Mouse (Mus musculus) kidney, embryonic 16.5 days (tissue): ENCODE measurements at regions not wholly inside any gene's neighbourhood (a gene's known extent, or its start where the extent isn't known, plus 50 kb on each side); places are given as distances from the start of the nearest gene placed in this dataset.

ENCODE experiments used
- ATAC-seq: fragments of 200-750 bp; cut with Nextera tagmentation; 2 replicates; pipeline ENCODE4 v1.8.0; 2017; ENCODE audit warnings: moderate TSS enrichment; ENCODE audit not compliant: low FRiP score, low TSS enrichment
- H3K27ac ChIP-seq: fragments of 300-500 bp; sonication (generic); 2 replicates; pipeline ENCODE4 v1.5.1; 2014; ENCODE audit warnings: low read length
- H3K27me3 ChIP-seq: fragments of 300-500 bp; sonication (generic); 2 replicates; pipeline ENCODE4 v1.6.1; 2014; ENCODE audit warnings: low read length, control low read depth, mixed read lengths; ENCODE audit not compliant: insufficient read depth
- H3K36me3 ChIP-seq: fragments of 300-500 bp; sonication (generic); 2 replicates; pipeline ENCODE4 v1.6.1; 2014; ENCODE audit warnings: low read length, control low read depth, mixed read lengths; ENCODE audit not compliant: insufficient read depth
- H3K4me1 ChIP-seq: fragments of 300-500 bp; sonication (generic); 2 replicates; pipeline ENCODE4 v1.6.1; 2014; ENCODE audit warnings: low read length, control low read depth, mixed read lengths; ENCODE audit not compliant: insufficient read depth
- H3K4me2 ChIP-seq: fragments of 300-500 bp; sonication (generic); replicated peaks from 2 replicates; pipeline ENCODE4 v1.6.1; 2014; ENCODE audit warnings: low read depth, low read length
- H3K4me3 ChIP-seq: fragments of 300-500 bp; sonication (generic); 2 replicates; pipeline ENCODE4 v1.5.1; 2014; ENCODE audit warnings: mild to moderate bottlenecking, low read length
- H3K9ac ChIP-seq: fragments of 300-500 bp; sonication (generic); replicated peaks from 2 replicates; pipeline ENCODE4 v1.6.1; 2014; ENCODE audit warnings: low read length
- H3K9me3 ChIP-seq: fragments of 300-500 bp; sonication (generic); 2 replicates; pipeline ENCODE4 v1.6.1; 2016; ENCODE audit warnings: low read length, control low read depth
- WGBS: fragments of 180-500 bp; shearing (Covaris S2); extraction: QIAGEN DNeasy Blood & Tissue Kit; methylation state at CpG from one replicate; pipeline ENCODE4 v1.1.7; 2014; 5-methylcytosine and 5-hydroxymethylcytosine counted together

DNA sequence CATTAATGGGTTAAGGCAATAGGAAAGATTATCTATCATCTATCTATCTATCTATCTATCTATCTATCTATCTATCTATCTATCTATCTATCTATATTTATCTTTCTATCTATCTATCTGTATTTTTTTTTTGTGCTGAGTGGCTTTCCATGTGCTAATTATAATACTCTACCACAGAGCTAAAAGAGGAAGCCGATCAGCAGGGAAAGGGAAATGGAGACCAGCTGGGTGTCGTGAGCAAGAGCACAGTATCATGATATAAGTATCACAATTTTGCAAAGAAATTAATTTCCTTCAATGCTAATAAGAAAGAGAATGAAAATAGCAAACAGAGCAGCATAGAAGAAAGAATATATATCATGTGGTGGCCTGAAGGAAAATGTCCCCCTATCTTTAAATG lies 69.6 kb downstream of the Cldn1 start:
- WGBS = 76% methylated on average over 2 of the region's 2 CpGs
- H3K4me3 ChIP-seq = no peak overlapping the region
- no peak overlapping the region for H3K9ac ChIP-seq
- H3K36me3 ChIP-seq = no peaks in the 10 kb centered on the region
- no peaks in the 10 kb centered on the region for H3K4me1 ChIP-seq
- ATAC-seq = no peak
- no peaks in the 10 kb centered on the region for H3K9me3 ChIP-seq
- H3K27me3 ChIP-seq = no peaks in the 10 kb centered on the region
- H3K27ac ChIP-seq = no peak overlapping the region
- no peak overlapping the region for H3K4me2 ChIP-seq

DNA sequence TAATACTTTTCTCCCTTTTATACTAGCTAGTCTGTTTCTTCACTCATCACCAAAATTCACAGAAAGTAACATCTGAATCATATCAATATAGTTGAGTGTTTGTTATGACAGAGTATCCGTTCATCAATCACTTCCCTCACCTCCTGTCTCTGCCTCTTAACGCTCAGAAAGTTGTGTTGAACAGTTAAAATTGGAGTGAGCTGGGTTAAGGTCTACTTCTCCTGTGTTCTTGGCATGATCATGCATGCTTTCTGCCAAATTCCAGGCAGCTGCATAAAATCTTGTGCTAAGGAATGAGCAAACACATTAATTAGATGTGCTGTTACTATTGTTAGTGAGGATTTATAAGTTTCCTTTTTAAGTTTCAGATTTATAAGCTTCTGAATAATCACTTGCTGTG lies 79.9 kb downstream of the Cldn1 start:
- Histone ChIP-seq H3K9ac (no peak overlapping the region), H3K36me3 (no peaks in the 10 kb centered on the region), H3K27me3 (no peaks in the 10 kb centered on the region), H3K4me1 (no peaks in the 10 kb centered on the region), H3K4me3 (no peak overlapping the region), H3K9me3 (no peaks in the 10 kb centered on the region), H3K27ac (no peak overlapping the region), H3K4me2 (no peak overlapping the region)
- 62% methylated on average over 2 of the region's 2 CpGs for WGBS
- ATAC-seq = 0 out of 2 replicates have a peak, but pooled peaks have one; percentile 73

DNA sequence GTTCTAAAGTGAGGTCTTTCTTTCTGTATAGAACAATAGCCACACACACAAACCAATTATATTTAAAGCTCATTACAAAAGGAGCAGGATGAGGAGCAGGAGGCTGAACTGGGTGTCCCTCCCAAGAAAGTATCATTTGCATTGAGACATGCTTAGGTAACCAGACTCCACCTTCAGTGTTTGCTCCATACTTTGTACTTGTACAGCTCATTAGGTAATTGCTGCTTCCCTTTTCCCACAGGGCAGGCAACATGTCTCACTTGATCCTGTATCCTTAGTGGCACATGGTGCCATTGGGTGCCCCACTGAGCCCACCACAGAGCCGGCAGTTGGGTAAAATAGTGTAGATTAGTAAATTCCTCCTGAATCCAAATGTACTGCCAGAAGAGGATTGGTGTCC lies 86.0 kb downstream of the Cldn1 start:
- WGBS = 86% methylated on average over 1 of the region's 1 CpGs
- ATAC-seq = no peak

DNA sequence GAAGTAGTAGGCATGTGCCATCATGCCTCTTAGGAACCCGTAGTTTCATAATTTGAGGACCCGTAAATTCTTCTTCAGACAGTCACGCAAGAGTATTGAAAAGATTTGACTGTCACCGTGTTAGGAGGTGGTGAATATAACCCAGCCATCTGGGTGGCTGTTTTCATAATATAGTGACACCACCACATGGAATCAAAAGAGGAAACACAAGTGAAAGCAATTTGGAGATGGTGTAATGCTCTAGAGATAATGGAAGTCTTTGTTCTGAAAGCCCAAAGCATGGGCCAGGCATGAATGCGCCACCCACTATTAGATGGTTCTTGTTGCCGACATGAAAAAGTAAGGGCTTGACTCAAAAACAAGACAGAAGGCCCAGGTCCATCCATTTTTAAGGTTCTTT lies 86.9 kb downstream of the Cldn1 start:
- ATAC-seq = no peak
- Histone ChIP-seq H3K9me3 (no peaks in the 10 kb centered on the region), H3K4me1 (0 out of 2 replicates have a peak, but pooled peaks cover 12% of the 10 kb centered on the region), H3K4me2 (no peak overlapping the region), H3K36me3 (no peaks in the 10 kb centered on the region), H3K27ac (no peak overlapping the region), H3K9ac (no peak overlapping the region), H3K27me3 (no peaks in the 10 kb centered on the region), H3K4me3 (no peak overlapping the region)
- 93% methylated on average over 6 of the region's 6 CpGs for WGBS

More for the DNA sequence above, 86.0 kb downstream of the Cldn1 start:
- Histone ChIP-seq H3K27ac (no peak overlapping the region), H3K36me3 (no peaks in the 10 kb centered on the region), H3K27me3 (no peaks in the 10 kb centered on the region), H3K9me3 (no peaks in the 10 kb centered on the region), H3K4me2 (no peak overlapping the region), H3K4me3 (no peak overlapping the region), H3K4me1 (0 out of 2 replicates have a peak, but pooled peaks cover 7% of the 10 kb centered on the region), H3K9ac (no peak overlapping the region)

DNA sequence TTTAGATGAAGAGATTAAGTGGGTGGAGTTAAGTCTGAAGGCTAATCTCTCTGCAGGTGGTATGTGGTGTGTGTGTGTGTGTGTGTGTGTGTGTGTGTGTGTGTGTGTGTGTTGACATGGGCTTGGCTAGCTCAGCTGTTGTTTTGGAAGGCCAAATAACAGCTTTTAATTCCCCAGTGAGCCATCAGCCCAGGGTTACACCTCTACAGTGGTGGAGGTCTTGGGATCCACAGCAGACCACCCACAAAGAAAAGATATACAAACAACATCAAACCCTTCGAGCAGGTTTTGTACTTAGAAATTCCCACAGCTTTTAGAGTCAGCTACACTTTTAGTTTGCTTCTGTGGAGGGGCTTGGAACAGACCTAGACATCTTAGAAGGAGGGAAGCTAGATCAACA lies 89.2 kb downstream of the Cldn1 start:
- no peak overlapping the region for H3K9ac ChIP-seq
- no peak overlapping the region for H3K4me2 ChIP-seq
- no peaks in the 10 kb centered on the region for H3K27me3 ChIP-seq
- H3K4me1 ChIP-seq = 0 out of 2 replicates have a peak, but pooled peaks cover 12% of the 10 kb centered on the region
- H3K36me3 ChIP-seq = no peaks in the 10 kb centered on the region
- 20% methylated on average over 1 of the region's 1 CpGs for WGBS
- H3K4me3 ChIP-seq = no peak overlapping the region
- no peaks in the 10 kb centered on the region for H3K9me3 ChIP-seq
- ATAC-seq = peak; percentile 62; the same call in 1 of the 2 replicates
- peak overlapping the region; percentile 6; the same call in 1 of the 2 replicates for H3K27ac ChIP-seq

DNA sequence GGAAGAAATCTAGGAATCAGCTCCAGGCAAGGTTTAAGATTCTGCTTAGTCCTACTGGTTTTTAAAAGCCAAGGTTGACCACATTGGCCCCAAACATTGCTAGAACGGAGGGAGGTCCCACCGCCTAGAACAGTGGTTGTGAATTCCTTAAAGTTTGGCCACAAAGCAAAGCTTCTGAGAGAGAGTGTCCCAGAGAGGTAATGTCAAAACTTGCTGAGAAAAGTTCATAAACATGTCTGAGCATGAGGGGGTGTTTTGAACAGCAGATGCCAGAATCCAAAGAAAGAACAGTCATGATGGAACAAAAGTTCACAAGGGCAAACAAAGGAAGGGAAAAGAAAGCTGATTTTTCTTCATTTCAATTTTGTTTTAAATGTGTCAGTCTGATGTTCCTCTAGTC lies 90.1 kb downstream of the Cldn1 start:
- Histone ChIP-seq H3K4me3 (no peak overlapping the region), H3K27ac (peak overlapping the region; percentile 50; the same call in 1 of the 2 replicates), H3K4me1 (0 out of 2 replicates have a peak, but pooled peaks cover 12% of the 10 kb centered on the region), H3K9me3 (no peaks in the 10 kb centered on the region), H3K27me3 (no peaks in the 10 kb centered on the region), H3K36me3 (no peaks in the 10 kb centered on the region), H3K4me2 (no peak overlapping the region), H3K9ac (no peak overlapping the region)
- ATAC-seq = no peak
- WGBS = 62% methylated on average over 2 of the region's 2 CpGs

DNA sequence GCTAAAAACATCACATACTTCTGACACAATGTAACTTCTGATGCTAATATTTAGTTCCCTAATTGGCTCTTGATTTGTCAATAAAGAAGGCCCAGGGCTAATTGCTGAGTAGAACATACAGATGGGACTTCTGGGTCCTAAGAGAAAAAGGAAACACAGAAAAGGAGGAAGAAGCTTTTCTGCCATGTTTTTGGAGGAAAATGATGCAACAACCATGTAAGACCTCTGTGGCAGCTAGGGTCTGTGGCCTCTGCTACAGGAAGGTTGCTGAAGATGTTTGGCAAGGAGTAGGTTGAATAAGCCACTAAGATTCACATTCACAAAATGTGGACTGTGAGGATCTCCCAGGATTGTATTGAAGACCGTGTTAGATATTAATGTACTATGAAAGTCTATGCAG lies 94.9 kb downstream of the Cldn1 start:
- Histone ChIP-seq H3K4me2 (no peak overlapping the region), H3K36me3 (no peaks in the 10 kb centered on the region), H3K27me3 (no peaks in the 10 kb centered on the region), H3K4me3 (no peak overlapping the region), H3K9me3 (no peaks in the 10 kb centered on the region), H3K27ac (no peak overlapping the region), H3K9ac (no peak overlapping the region), H3K4me1 (0 out of 2 replicates have a peak, but pooled peaks cover 6% of the 10 kb centered on the region)
- no peak for ATAC-seq
- 91% methylated on average over 1 of the region's 1 CpGs for WGBS

DNA sequence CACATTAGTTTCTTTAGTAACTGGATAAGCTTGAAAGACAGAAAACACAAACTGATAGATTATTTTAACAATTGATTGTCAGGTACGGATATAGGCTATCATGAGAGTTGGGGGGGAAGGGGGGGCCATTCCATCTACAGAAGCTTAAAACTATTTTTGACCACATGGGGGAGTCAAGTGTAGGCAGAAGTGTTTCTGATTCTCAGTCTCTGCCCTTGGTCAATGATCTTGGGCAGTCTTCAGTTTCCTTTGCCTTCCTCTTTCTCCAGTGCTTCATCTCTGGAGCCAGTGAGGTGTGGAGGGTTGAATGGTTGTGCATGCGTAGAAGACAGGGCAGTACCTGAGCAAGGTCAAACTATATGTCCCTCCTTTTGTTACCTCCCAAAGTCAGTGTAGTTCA lies 118.8 kb downstream of the Cldn1 start:
- 64% methylated on average over 2 of the region's 2 CpGs for WGBS
- Histone ChIP-seq H3K36me3 (no peaks in the 10 kb centered on the region), H3K4me3 (no peak overlapping the region), H3K27ac (no peak overlapping the region), H3K27me3 (no peaks in the 10 kb centered on the region), H3K4me1 (peaks cover 6% of the 10 kb centered on the region; the same call in 1 of the 2 replicates), H3K4me2 (no peak overlapping the region), H3K9me3 (no peaks in the 10 kb centered on the region), H3K9ac (no peak overlapping the region)
- no peak for ATAC-seq

DNA sequence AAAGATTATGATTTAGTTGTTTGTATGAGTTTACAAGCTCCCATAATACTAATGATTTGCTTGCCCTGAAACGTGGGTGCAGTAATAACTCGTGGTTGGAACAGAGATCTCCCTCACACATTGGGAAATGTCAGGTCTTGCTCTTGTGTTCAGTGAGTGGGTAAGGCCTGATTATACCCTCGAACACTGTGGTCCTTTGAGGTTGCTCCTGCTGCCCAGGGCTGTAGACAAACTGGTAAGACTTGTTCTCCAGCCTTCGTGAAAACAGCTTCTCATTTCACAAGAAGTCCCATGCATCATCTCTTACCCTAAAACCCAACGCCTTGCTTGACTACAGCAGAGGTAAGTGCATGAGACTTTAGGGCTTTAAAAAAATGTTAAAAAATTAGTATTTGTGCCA lies 119.9 kb downstream of the Cldn1 start:
- Histone ChIP-seq H3K9me3 (no peaks in the 10 kb centered on the region), H3K4me1 (peaks cover 6% of the 10 kb centered on the region; the same call in 1 of the 2 replicates), H3K27me3 (no peaks in the 10 kb centered on the region), H3K36me3 (no peaks in the 10 kb centered on the region), H3K4me3 (no peak overlapping the region), H3K9ac (no peak overlapping the region), H3K27ac (no peak overlapping the region), H3K4me2 (no peak overlapping the region)
- 66% methylated on average over 5 of the region's 5 CpGs for WGBS
- ATAC-seq = no peak

DNA sequence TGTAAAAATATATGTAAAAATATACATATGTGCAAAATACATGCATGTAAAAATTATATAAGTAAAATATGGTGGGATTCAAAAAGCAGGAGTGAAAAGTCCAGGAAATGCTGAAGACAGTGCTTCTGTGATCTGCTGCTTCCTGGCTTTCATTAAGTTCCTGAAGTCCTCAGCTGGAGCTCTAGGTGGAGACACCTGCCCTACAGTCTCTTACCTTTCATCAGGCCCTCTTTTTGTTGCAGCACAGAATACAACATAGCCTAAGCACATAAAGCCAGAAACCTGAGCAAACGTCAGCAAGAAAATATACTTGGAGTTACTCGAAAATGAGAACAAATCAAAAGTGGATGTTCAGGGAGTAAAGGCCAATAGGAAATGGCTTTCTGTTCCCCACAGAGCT lies 120.6 kb downstream of the Cldn1 start:
- H3K36me3 ChIP-seq = no peaks in the 10 kb centered on the region
- WGBS = 63% methylated on average over 2 of the region's 2 CpGs
- H3K9ac ChIP-seq = no peak overlapping the region
- no peak overlapping the region for H3K27ac ChIP-seq
- H3K4me2 ChIP-seq = no peak overlapping the region
- no peak for ATAC-seq
- no peaks in the 10 kb centered on the region for H3K9me3 ChIP-seq
- peaks cover 6% of the 10 kb centered on the region; the same call in 1 of the 2 replicates for H3K4me1 ChIP-seq
- no peak overlapping the region for H3K4me3 ChIP-seq
- H3K27me3 ChIP-seq = no peaks in the 10 kb centered on the region
